Mouse (Mus musculus) CH12.LX (cell line): Measurements from ENCODE around the gene 1110017D15Rik. TPM values are rescaled to one million over a fixed set of nuclear protein-coding genes. Genes with fewer than 3 reads are reported as not detected.

Experiments used
- DNase-seq: peaks from one replicate; pipeline ENCODE4 v3.0.0-alpha.2; 2013; ENCODE audit errors: extremely low read depth
- H3K27ac ChIP-seq: 2 replicates; pipeline ENCODE4 v1.5.1; 2012; ENCODE audit warnings: low read depth, mild to moderate bottlenecking, control low read depth, moderate library complexity; ENCODE audit not compliant: insufficient read depth
- H3K27me3 ChIP-seq: replicated peaks from 2 replicates; pipeline ENCODE3; 2012; ENCODE audit warnings: inconsistent platforms
- H3K36me3 ChIP-seq, 2 experiments: replicated peaks in 1 of 2; 2 replicates each; pipeline versions ENCODE3 to v1.6.1; 2012; ENCODE audit warnings: inconsistent platforms in 1 of 2, low read length in 1 of 2, mild to moderate bottlenecking in 1 of 2, mixed read lengths in 1 of 2, moderate library complexity in 1 of 2; ENCODE audit not compliant: control insufficient read depth in 1 of 2, insufficient read depth in 1 of 2
- H3K4me1 ChIP-seq, 2 experiments: 2 replicates each; pipeline ENCODE4 v1.6.1; 2012; ENCODE audit warnings: inconsistent platforms in 1 of 2, moderate library complexity in 1 of 2; ENCODE audit not compliant: insufficient read depth in 2 of 2, control insufficient read depth in 1 of 2
- H3K4me2 ChIP-seq: 2 replicates; pipeline ENCODE4 v1.6.1; 2012; ENCODE audit warnings: low read depth, mild to moderate bottlenecking, control low read depth; ENCODE audit not compliant: poor library complexity, insufficient read depth, severe bottlenecking
- H3K4me3 ChIP-seq, 3 experiments: fragments of 150-350 bp in 1 of 3; sonication (generic) in 1 of 3; replicated peaks in 1 of 3; 2 replicates each; pipeline versions ENCODE3 to v1.5.1; 2011 to 2012; ENCODE audit warnings: low read depth in 2 of 3, low read length in 2 of 3, mild to moderate bottlenecking in 2 of 3, moderate library complexity in 2 of 3, control low read depth in 1 of 3, improper control_type of control experiment in 1 of 3, inconsistent platforms in 1 of 3, mixed read lengths in 1 of 3; ENCODE audit not compliant: poor library complexity in 1 of 3
- H3K79me2 ChIP-seq: replicated peaks from 2 replicates; pipeline ENCODE4 v1.6.1; 2012; ENCODE audit warnings: mild to moderate bottlenecking, moderate library complexity; ENCODE audit not compliant: control insufficient read depth, poor library complexity, insufficient read depth, severe bottlenecking; ENCODE audit errors: extremely low read depth
- H3K9ac ChIP-seq: 2 replicates; pipeline ENCODE4 v1.6.1; 2012; ENCODE audit warnings: low read depth, mild to moderate bottlenecking, control low read depth, moderate library complexity; ENCODE audit not compliant: insufficient read depth
- H3K9me3 ChIP-seq: replicated peaks from 2 replicates; pipeline ENCODE3; 2012; ENCODE audit warnings: low read length, inconsistent platforms, mixed read lengths
- BHLHE40 ChIP-seq: IDR thresholded peaks from 2 replicates; pipeline ENCODE4 v1.6.1; 2011; ENCODE audit warnings: mild to moderate bottlenecking, low read depth, low read length, improper control_type of control experiment
- CTCF ChIP-seq, 2 experiments: IDR thresholded peaks in 1 of 2; conservative IDR thresholded peaks in 1 of 2; 2 replicates each; pipeline ENCODE4 v1.5.1; 2011 to 2012; ENCODE audit warnings: low read depth in 2 of 2, low read length in 2 of 2, improper control_type of control experiment in 1 of 2, inconsistent platforms in 1 of 2, mild to moderate bottlenecking in 1 of 2, moderate library complexity in 1 of 2
- E2F4 ChIP-seq: IDR thresholded peaks from 2 replicates; pipeline ENCODE4 v1.6.1; 2011; ENCODE audit warnings: low read depth, low read length, improper control_type of control experiment; ENCODE audit not compliant: insufficient replicate concordance
- ELF1 ChIP-seq: IDR thresholded peaks from 2 replicates; pipeline ENCODE4 v1.6.1; 2014; ENCODE audit warnings: low read depth, mild to moderate bottlenecking, inconsistent platforms, low read length, improper control_type of control experiment
- MAZ ChIP-seq: IDR thresholded peaks from 2 replicates; pipeline ENCODE4 v1.6.1; 2012; ENCODE audit warnings: low read depth, mild to moderate bottlenecking, inconsistent platforms, low read length, improper control_type of control experiment, moderate library complexity
- MEF2A ChIP-seq: IDR thresholded peaks from 2 replicates; pipeline ENCODE4 v1.6.1; 2014; ENCODE audit warnings: low read depth, mild to moderate bottlenecking, inconsistent platforms, low read length, improper control_type of control experiment, borderline replicate concordance
- MYC ChIP-seq: IDR thresholded peaks from 2 replicates; pipeline ENCODE4 v1.6.1; 2011; ENCODE audit warnings: low read depth, mild to moderate bottlenecking, improper control_type of control experiment, low read length
- NRF1 ChIP-seq: IDR thresholded peaks from 2 replicates; pipeline ENCODE4 v1.6.1; 2014; ENCODE audit warnings: low read depth, mild to moderate bottlenecking, inconsistent platforms, low read length, improper control_type of control experiment, moderate library complexity
- PAX5 ChIP-seq: IDR thresholded peaks from 2 replicates; pipeline ENCODE4 v1.6.1; 2012; ENCODE audit warnings: low read length, inconsistent platforms, mixed read lengths
- POLR2AphosphoS2 ChIP-seq: IDR thresholded peaks from 2 replicates; pipeline ENCODE4 v1.6.1; 2011; ENCODE audit warnings: low read depth, low read length, improper control_type of control experiment
- RCOR1 ChIP-seq: conservative IDR thresholded peaks from 2 replicates; pipeline ENCODE4 v1.6.1; 2012; ENCODE audit warnings: low read depth, mild to moderate bottlenecking, inconsistent platforms, low read length, improper control_type of control experiment
- SIN3A ChIP-seq: IDR thresholded peaks from 2 replicates; pipeline ENCODE4 v1.6.1; 2012; ENCODE audit warnings: low read length, improper control_type of control experiment, inconsistent platforms
- SMC3 ChIP-seq: IDR thresholded peaks from 2 replicates; pipeline ENCODE4 v1.6.1; 2011; ENCODE audit warnings: low read depth, low read length, improper control_type of control experiment
- UBTF ChIP-seq: IDR thresholded peaks from 2 replicates; pipeline ENCODE4 v1.6.1; 2012; ENCODE audit warnings: low read depth, mild to moderate bottlenecking, inconsistent platforms, low read length, improper control_type of control experiment, moderate library complexity
- USF1 ChIP-seq: IDR thresholded peaks from 2 replicates; pipeline ENCODE4 v1.6.1; 2014; ENCODE audit warnings: low read depth, mild to moderate bottlenecking, inconsistent platforms, low read length, improper control_type of control experiment
- USF2 ChIP-seq: conservative IDR thresholded peaks from 2 replicates; pipeline ENCODE4 v1.6.1; 2011; ENCODE audit warnings: low read depth, low read length, improper control_type of control experiment
- ZC3H11A ChIP-seq: IDR thresholded peaks from 2 replicates; pipeline ENCODE4 v1.6.1; 2012; ENCODE audit warnings: low read depth, mild to moderate bottlenecking, inconsistent platforms, low read length, improper control_type of control experiment
- dilution Hi-C: fragments of 300-500 bp; cut with MboI; formaldehyde crosslinking; loops from 2 replicates; pipeline ENCODE4 v1.14.3; 2020; ENCODE audit warnings: low sequenced_read_pairs; ENCODE audit not compliant: extremely low pct_unique_long_range_greater_than_20kb, extremely low pct_ligation_motif_present
- in situ Hi-C: fragments of 300-500 bp; cut with MboI; formaldehyde crosslinking; loops from 3 replicates; pipeline ENCODE4 v1.14.3; 2019; ENCODE audit warnings: low sequenced_read_pairs, low pct_ligation_motif_present, low pct_unique_long_range_greater_than_20kb, mixed read lengths
- polyA plus RNA-seq: library from polyadenylated mRNA; unstranded; fragments of >175 nt; gene quantifications from 2 replicates; pipeline ENCODE4 v1.2.1, GENCODE M21; 2012; ENCODE audit warnings: low read depth; ENCODE audit not compliant: insufficient read length
- total RNA-seq, 2 experiments: library from RNA; depleted of rRNA; stranded (reverse); fragments of 300-350 nt in 1 of 2; fragments of >200 nt in 1 of 2; gene quantifications; 2 replicates each; pipeline ENCODE4 v1.2.3; 2012 to 2014

Gene 1110017D15Rik
- total and polyA plus RNA-seq, 3 experiments: not detected

- H3K36me3 ChIP-seq: no peaks in the 10 kb centered on the region
- H3K9ac ChIP-seq: no peak overlapping the region
- no peak overlapping the region for H3K27ac ChIP-seq
- H3K79me2 ChIP-seq: no peaks in the 10 kb centered on the region
- TF ChIP-seq SMC3 (no peak), PAX5 (no peak), NRF1 (no peak), USF1 (no peak), SIN3A (no peak)
- TF ChIP-seq, all 38 proteins: peak for 0
- Histone ChIP-seq H3K27me3 (peaks cover 22% of the 10 kb centered on the region), H3K9me3 (peaks cover 10% of the 10 kb centered on the region), H3K4me1 (no peaks in the 10 kb centered on the region), H3K4me3 (no peak overlapping the region), H3K4me2 (no peak overlapping the region)
- DNase-seq: no peak
- dilution Hi-C loops (no loop called here), in situ Hi-C loops (no loop called here)
Measured at GRCm38 (mm10) chr4:41493464-41494116, 23.5 kb downstream of the 1110017D15Rik start.

GRCm38 (mm10) chr4:41492951-41493350 is 24.2 kb downstream of the 1110017D15Rik start:
- H3K9ac ChIP-seq: no peak overlapping the region
- no peak overlapping the region for H3K4me2 ChIP-seq
- no peaks in the 10 kb centered on the region for H3K79me2 ChIP-seq
- no peak overlapping the region for H3K4me3 ChIP-seq
- no peak for DNase-seq
- H3K9me3 ChIP-seq: peaks cover 4% of the 10 kb centered on the region
- in situ Hi-C loops (no loop called here), dilution Hi-C loops (no loop called here)
- H3K4me1 ChIP-seq: no peaks in the 10 kb centered on the region
- no peaks in the 10 kb centered on the region for H3K36me3 ChIP-seq
- TF ChIP-seq E2F4: no peak
- TF ChIP-seq UBTF: no peak
- TF ChIP-seq MEF2A: no peak
- no peak for TF ChIP-seq RCOR1
- TF ChIP-seq ZC3H11A: no peak
- no peak for TF ChIP-seq MAZ
- no peak for TF ChIP-seq MYC
- no peak for TF ChIP-seq PAX5
- no peak for TF ChIP-seq ELF1
- TF ChIP-seq CTCF (conservative IDR thresholded peaks at IDR 0.05 in 1 of 2, IDR thresholded peaks at IDR 0.05 in 1 of 2; ENCODE audit: low read depth in 2 of 2, low read length in 2 of 2): no peak
- no peak for TF ChIP-seq SIN3A
- TF ChIP-seq USF2: no peak
- no peak for TF ChIP-seq POLR2AphosphoS2
- no peak for TF ChIP-seq BHLHE40
- H3K27me3 ChIP-seq: peaks cover 23% of the 10 kb centered on the region
- H3K27ac ChIP-seq: no peak overlapping the region
